Mouse (Mus musculus): ENCODE measurements around the gene Adm2. TPM values are rescaled to one million over a fixed set of nuclear protein-coding genes. Genes with fewer than 3 reads are reported as not detected.

Gene Adm2
- total and polyA plus RNA-seq, 2 experiments from 2014 or later: not detected

GRCm38 (mm10) chr15:89365141-89365551 is 42.6 kb downstream of the Adm2 start:
- Histone ChIP-seq H3K4me3 (ENCODE audit: low read depth, low read length) (no peak overlapping the region), H3K27ac (ENCODE audit: low read depth, low read length) (no peak overlapping the region), H3K4me2 (ENCODE audit: low read depth, low read length, poor library complexity, severe bottlenecking) (no peak overlapping the region), H3K9me3 (ENCODE audit: low read length) (no peaks in the 10 kb centered on the region), H3K36me3 (ENCODE audit: insufficient read depth, low read length) (peaks cover 85% of the 10 kb centered on the region), H3K9ac (replicated peaks; ENCODE audit: low read length, poor library complexity, severe bottlenecking) (no peak overlapping the region), H3K27me3 (ENCODE audit: insufficient read depth, low read length) (no peaks in the 10 kb centered on the region), H3K4me1 (ENCODE audit: insufficient read depth, low read length) (no peaks in the 10 kb centered on the region)
- 94% methylated on average over 4 of the region's 4 CpGs for WGBS
- no peak for DNase-seq (ENCODE audit: low spot score)
- TF ChIP-seq CTCF (IDR thresholded peaks at IDR 0.05): no peak
- 0 out of 2 replicates have a peak, but pooled peaks have one; percentile 16 for ATAC-seq (ENCODE audit: low FRiP score)

DNA sequence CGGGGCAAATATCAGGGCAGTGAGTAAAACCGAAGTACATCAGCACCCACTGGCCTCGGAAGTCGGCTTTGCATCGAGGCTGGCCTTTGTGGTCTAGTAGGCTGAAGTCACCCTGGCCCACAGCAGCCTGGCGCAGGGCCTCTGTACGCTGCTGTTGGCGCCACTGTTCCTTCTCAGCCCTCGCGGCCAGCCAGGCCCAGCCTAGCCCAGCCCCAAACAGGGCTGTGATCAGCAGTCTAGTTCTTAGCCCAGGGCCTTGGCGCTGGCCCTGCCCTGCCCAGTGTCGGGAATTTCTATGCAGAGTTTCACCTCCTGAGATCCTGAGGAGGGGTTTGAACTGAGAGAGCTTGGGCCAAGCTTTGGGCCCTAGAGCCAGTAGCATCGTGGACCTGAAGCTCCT is 49.5 kb downstream of the Adm2 start:
- H3K4me1 ChIP-seq (ENCODE audit: insufficient read depth, low read length): peaks cover 6% of the 10 kb centered on the region; the same call in 1 of the 2 replicates
- H3K4me3 ChIP-seq (ENCODE audit: low read depth, low read length): no peak overlapping the region
- no peak for DNase-seq (ENCODE audit: low spot score)
- H3K9ac ChIP-seq (replicated peaks; ENCODE audit: low read length, poor library complexity, severe bottlenecking): no peak overlapping the region
- no peaks in the 10 kb centered on the region for H3K9me3 ChIP-seq (ENCODE audit: low read length)
- WGBS: 90% methylated on average over 13 of the region's 13 CpGs
- H3K27me3 ChIP-seq (ENCODE audit: insufficient read depth, low read length): peaks cover 8% of the 10 kb centered on the region
- H3K27ac ChIP-seq (ENCODE audit: low read depth, low read length): no peak overlapping the region
- no peak overlapping the region for H3K4me2 ChIP-seq (ENCODE audit: low read depth, low read length, poor library complexity, severe bottlenecking)
- no peak for ATAC-seq (ENCODE audit: low FRiP score)
- TF ChIP-seq CTCF (IDR thresholded peaks at IDR 0.05): no peak
- H3K36me3 ChIP-seq (ENCODE audit: insufficient read depth, low read length): peaks cover 49% of the 10 kb centered on the region

DNA sequence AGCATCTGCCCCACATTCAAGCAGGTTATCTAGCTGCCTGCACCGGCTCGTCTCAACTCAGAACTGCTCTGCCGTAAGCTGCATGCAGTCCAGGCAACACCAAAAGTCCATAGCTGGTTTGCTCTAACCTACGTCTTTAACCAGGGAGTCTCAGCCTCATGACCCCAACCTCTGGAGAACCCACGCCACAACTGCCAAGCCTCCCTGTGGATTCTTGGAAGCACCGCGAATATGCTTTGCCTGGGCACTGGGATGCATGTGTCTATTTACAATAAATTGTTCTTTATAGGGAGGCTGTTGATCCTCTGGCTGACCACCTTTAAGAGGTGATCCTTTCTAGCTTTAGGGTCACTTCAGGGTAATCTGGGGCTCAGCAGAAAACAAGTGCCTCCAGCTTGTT is 50.0 kb downstream of the Adm2 start:
- Histone ChIP-seq H3K27me3 (ENCODE audit: insufficient read depth, low read length) (peaks cover 13% of the 10 kb centered on the region), H3K27ac (ENCODE audit: low read depth, low read length) (peak overlapping the region; percentile 88), H3K9ac (replicated peaks; ENCODE audit: low read length, poor library complexity, severe bottlenecking) (peak overlapping the region; percentile 78), H3K9me3 (ENCODE audit: low read length) (no peaks in the 10 kb centered on the region), H3K4me1 (ENCODE audit: insufficient read depth, low read length) (peaks cover 6% of the 10 kb centered on the region; the same call in 1 of the 2 replicates), H3K4me3 (ENCODE audit: low read depth, low read length) (peak overlapping the region; percentile 72; the same call in 1 of the 2 replicates), H3K36me3 (ENCODE audit: insufficient read depth, low read length) (peaks cover 44% of the 10 kb centered on the region), H3K4me2 (ENCODE audit: low read depth, low read length, poor library complexity, severe bottlenecking) (peak overlapping the region; percentile 84)
- DNase-seq (ENCODE audit: low spot score) (no peak), ATAC-seq (ENCODE audit: low FRiP score) (no peak)
- no peak for TF ChIP-seq CTCF (IDR thresholded peaks at IDR 0.05)
- WGBS: 82% methylated on average over 7 of the region's 7 CpGs

DNA sequence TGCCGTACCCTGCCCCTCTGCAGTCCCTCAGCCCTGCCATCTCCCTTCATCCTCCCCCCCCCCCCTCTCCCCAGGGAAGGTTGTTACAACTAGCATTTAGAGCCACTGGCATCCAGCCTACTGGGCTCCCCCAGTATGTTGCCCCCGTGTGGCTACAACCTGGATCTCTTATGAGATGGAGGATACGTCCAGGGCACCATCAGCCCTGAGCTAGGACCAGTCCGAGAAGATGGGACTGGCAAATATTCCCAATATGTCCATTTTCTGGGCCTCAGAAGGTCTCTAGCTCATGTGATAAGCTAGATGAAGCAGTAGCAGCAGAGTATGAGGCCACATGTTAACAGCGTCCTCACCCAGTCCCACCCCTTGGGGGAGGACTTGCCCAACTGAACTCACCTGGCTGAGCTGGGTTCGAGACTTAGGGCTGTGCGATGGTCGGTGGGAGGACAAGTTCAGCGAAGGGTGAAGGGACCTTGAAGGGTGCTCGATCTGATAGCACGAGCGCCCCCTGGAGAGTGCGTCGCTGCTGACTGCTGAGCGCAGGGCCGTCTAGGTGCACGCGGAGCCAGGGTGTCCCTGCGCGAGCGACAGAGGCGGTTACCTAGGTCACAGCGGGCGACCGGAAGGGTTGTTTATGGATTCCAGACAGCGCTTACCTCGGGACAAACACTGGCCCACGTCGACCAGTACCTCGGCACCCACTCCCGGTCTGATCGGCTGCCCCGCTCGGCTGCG is 50.7 kb downstream of the Adm2 start:
- peak overlapping the region; percentile 84 for H3K4me2 ChIP-seq (ENCODE audit: low read depth, low read length, poor library complexity, severe bottlenecking)
- peaks cover 19% of the 10 kb centered on the region for H3K27me3 ChIP-seq (ENCODE audit: insufficient read depth, low read length)
- peak overlapping the region; percentile 72 for H3K4me3 ChIP-seq (ENCODE audit: low read depth, low read length)
- H3K27ac ChIP-seq (ENCODE audit: low read depth, low read length): peak overlapping the region; percentile 88
- peak overlapping the region; percentile 78 for H3K9ac ChIP-seq (replicated peaks; ENCODE audit: low read length, poor library complexity, severe bottlenecking)
- 2% methylated on average over 35 of the region's 35 CpGs for WGBS
- H3K4me1 ChIP-seq (ENCODE audit: insufficient read depth, low read length): peaks cover 6% of the 10 kb centered on the region; the same call in 1 of the 2 replicates
- ATAC-seq (ENCODE audit: low FRiP score) (peak; percentile 80), DNase-seq (ENCODE audit: low spot score) (peak; percentile 77)
- no peaks in the 10 kb centered on the region for H3K9me3 ChIP-seq (ENCODE audit: low read length)
- H3K36me3 ChIP-seq (ENCODE audit: insufficient read depth, low read length): peaks cover 38% of the 10 kb centered on the region
- TF ChIP-seq CTCF (IDR thresholded peaks at IDR 0.05): peak; percentile 68

DNA sequence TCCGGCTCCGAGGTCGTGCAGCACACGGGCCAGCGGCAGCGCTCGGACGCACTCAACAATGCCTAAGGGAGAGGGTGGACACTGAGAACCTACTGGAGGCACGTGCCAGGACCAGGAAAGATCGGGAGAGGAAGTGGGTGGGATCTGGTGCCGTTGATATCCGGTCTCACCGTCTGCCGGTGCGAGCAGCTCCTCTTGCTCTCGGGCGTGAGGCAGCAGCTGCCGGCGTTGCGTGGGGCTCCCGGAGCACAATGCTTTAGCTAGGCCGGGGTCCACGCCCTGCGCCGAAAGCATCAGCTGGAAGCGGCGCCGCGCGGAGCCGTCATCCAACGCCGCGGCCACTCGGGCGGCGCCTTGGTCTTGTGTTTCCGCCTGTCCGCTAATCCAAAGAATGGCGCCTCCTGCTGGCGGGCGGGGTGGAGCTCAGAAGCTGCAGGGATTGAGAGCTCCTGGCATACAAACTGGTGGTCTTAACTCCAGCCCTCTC is 51.3 kb downstream of the Adm2 start, which contains the start of gene Sco2:
TSS of gene Sco2 (minus strand) at position 85 of the 487 bp plus-strand sequence.
- Histone ChIP-seq H3K9ac (replicated peaks; ENCODE audit: low read length, poor library complexity, severe bottlenecking) (peak within 1 kb of the TSS; percentile 78), H3K4me3 (ENCODE audit: low read depth, low read length) (peak within 1 kb of the TSS; percentile 72), H3K27ac (ENCODE audit: low read depth, low read length) (peak within 1 kb of the TSS; percentile 88), H3K27me3 (ENCODE audit: insufficient read depth, low read length) (peaks cover 26% of the 10 kb centered on the region), H3K4me2 (ENCODE audit: low read depth, low read length, poor library complexity, severe bottlenecking) (peak within 1 kb of the TSS; percentile 84), H3K4me1 (ENCODE audit: insufficient read depth, low read length) (peaks cover 11% of the 10 kb centered on the region), H3K36me3 (ENCODE audit: insufficient read depth, low read length) (peaks cover 31% of the 10 kb centered on the region), H3K9me3 (ENCODE audit: low read length) (no peaks in the 10 kb centered on the region)
- peak; percentile 85 for TF ChIP-seq CTCF (IDR thresholded peaks at IDR 0.05)
- ATAC-seq (ENCODE audit: low FRiP score): peak; percentile 83
- peak; percentile 93 for DNase-seq (ENCODE audit: low spot score)
- under 1% methylated on average over 42 of the region's 42 CpGs for WGBS

Small RNA genes lying within 50 kb of the gene (microRNA-seq; reads per million reads assigned to microRNA genes)
- 1.7 reads per million for gene Mir6959 (ENCODE audit: borderline number of aligned reads)

Other genes with a start within 250 kb of the Adm2 start
- gene Trabd, start 247.6 kb upstream of the Adm2 start, total RNA-seq (2014; rRNA removed): 32.9 and 48.6 TPM in 2 replicates
- 21.6 and 23.6 TPM in 2 replicates for gene Trabd, start 247.6 kb upstream of the Adm2 start, polyA plus RNA-seq (2015; fragmentation: Nextera tagmentation; extraction: Ambion mirVana)
- gene Selenoo, start 233.6 kb upstream of the Adm2 start, total RNA-seq (2014; rRNA removed): 42.3 and 50.0 TPM in 2 replicates
- 19.0 and 19.4 TPM in 2 replicates for gene Selenoo, start 233.6 kb upstream of the Adm2 start, polyA plus RNA-seq (2015; fragmentation: Nextera tagmentation; extraction: Ambion mirVana)
- 46.1 and 68.0 TPM in 2 replicates for gene Tubgcp6, start 199.6 kb upstream of the Adm2 start, total RNA-seq (2014; rRNA removed)
- 10.8 and 11.0 TPM in 2 replicates for gene Tubgcp6, start 199.6 kb upstream of the Adm2 start, polyA plus RNA-seq (2015; fragmentation: Nextera tagmentation; extraction: Ambion mirVana)
- gene Hdac10, start 194.0 kb upstream of the Adm2 start, total RNA-seq (2014; rRNA removed): 24.4 and 26.4 TPM in 2 replicates
- gene Hdac10, start 194.0 kb upstream of the Adm2 start, polyA plus RNA-seq (2015; fragmentation: Nextera tagmentation; extraction: Ambion mirVana): 24.5 and 25.6 TPM in 2 replicates
- gene Mapk12, start 182.0 kb upstream of the Adm2 start, total RNA-seq (2014; rRNA removed): 1.5 and 4.7 TPM in 2 replicates
- gene Mapk12, start 182.0 kb upstream of the Adm2 start, polyA plus RNA-seq (2015; fragmentation: Nextera tagmentation; extraction: Ambion mirVana): 2.0 and 3.2 TPM in 2 replicates
- 26.9 and 34.8 TPM in 2 replicates for gene Mapk11, start 173.1 kb upstream of the Adm2 start, total RNA-seq (2014; rRNA removed)
- gene Mapk11, start 173.1 kb upstream of the Adm2 start, polyA plus RNA-seq (2015; fragmentation: Nextera tagmentation; extraction: Ambion mirVana): 18.9 and 19.3 TPM in 2 replicates
- 153 and 199 TPM in 2 replicates for gene Plxnb2, start 141.9 kb upstream of the Adm2 start, total RNA-seq (2014; rRNA removed)
- 46.8 and 50.4 TPM in 2 replicates for gene Plxnb2, start 141.9 kb upstream of the Adm2 start, polyA plus RNA-seq (2015; fragmentation: Nextera tagmentation; extraction: Ambion mirVana)
- 98.8 and 115 TPM in 2 replicates for gene Dennd6b, start 126.2 kb upstream of the Adm2 start, total RNA-seq (2014; rRNA removed)
- 88.2 and 88.3 TPM in 2 replicates for gene Dennd6b, start 126.2 kb upstream of the Adm2 start, polyA plus RNA-seq (2015; fragmentation: Nextera tagmentation; extraction: Ambion mirVana)
- gene Ppp6r2, start 111.2 kb upstream of the Adm2 start, total RNA-seq (2014; rRNA removed): 225 and 315 TPM in 2 replicates
- gene Ppp6r2, start 111.2 kb upstream of the Adm2 start, polyA plus RNA-seq (2015; fragmentation: Nextera tagmentation; extraction: Ambion mirVana): 76.5 and 87.1 TPM in 2 replicates
- gene Sbf1, start 7.4 kb upstream of the Adm2 start, total RNA-seq (2014; rRNA removed): 268 and 287 TPM in 2 replicates
- gene Sbf1, start 7.4 kb upstream of the Adm2 start, polyA plus RNA-seq (2015; fragmentation: Nextera tagmentation; extraction: Ambion mirVana): 77.3 and 79.3 TPM in 2 replicates
- not detected in 2 replicates for gene Miox, start 11.7 kb downstream of the Adm2 start, total RNA-seq (2014; rRNA removed)
- not detected in 2 replicates for gene Miox, start 11.7 kb downstream of the Adm2 start, polyA plus RNA-seq (2015; fragmentation: Nextera tagmentation; extraction: Ambion mirVana)
- gene Lmf2, start 32.9 kb downstream of the Adm2 start, total RNA-seq (2014; rRNA removed): 20.2 and 25.6 TPM in 2 replicates
- gene Lmf2, start 32.9 kb downstream of the Adm2 start, polyA plus RNA-seq (2015; fragmentation: Nextera tagmentation; extraction: Ambion mirVana): 27.3 and 30.9 TPM in 2 replicates
- 87.1 and 88.8 TPM in 2 replicates for gene Ncaph2, start 33.0 kb downstream of the Adm2 start, total RNA-seq (2014; rRNA removed)
- gene Ncaph2, start 33.0 kb downstream of the Adm2 start, polyA plus RNA-seq (2015; fragmentation: Nextera tagmentation; extraction: Ambion mirVana): 88.0 and 96.9 TPM in 2 replicates
- gene Sco2, start 51.1 kb downstream of the Adm2 start, total RNA-seq (2014; rRNA removed): 24.9 and 36.1 TPM in 2 replicates
- gene Sco2, start 51.1 kb downstream of the Adm2 start, polyA plus RNA-seq (2015; fragmentation: Nextera tagmentation; extraction: Ambion mirVana): 23.1 and 26.5 TPM in 2 replicates
- gene Tymp, start 54.3 kb downstream of the Adm2 start, total RNA-seq (2014; rRNA removed): 4.6 and 7.0 TPM in 2 replicates
- 3.1 and 3.6 TPM in 2 replicates for gene Tymp, start 54.3 kb downstream of the Adm2 start, polyA plus RNA-seq (2015; fragmentation: Nextera tagmentation; extraction: Ambion mirVana)
- 2.2 and 10.7 TPM in 2 replicates for gene Odf3b, start 56.6 kb downstream of the Adm2 start, total RNA-seq (2014; rRNA removed)
- 6.7 and 8.6 TPM in 2 replicates for gene Odf3b, start 56.6 kb downstream of the Adm2 start, polyA plus RNA-seq (2015; fragmentation: Nextera tagmentation; extraction: Ambion mirVana)
- 0.14 and 0.22 TPM in 2 replicates for gene Klhdc7b, start 62.2 kb downstream of the Adm2 start, total RNA-seq (2014; rRNA removed)
- gene Klhdc7b, start 62.2 kb downstream of the Adm2 start, polyA plus RNA-seq (2015; fragmentation: Nextera tagmentation; extraction: Ambion mirVana): not detected in 2 replicates
- gene Syce3, start 87.8 kb downstream of the Adm2 start, total RNA-seq (2014; rRNA removed): not detected in 2 replicates
- gene Syce3, start 87.8 kb downstream of the Adm2 start, polyA plus RNA-seq (2015; fragmentation: Nextera tagmentation; extraction: Ambion mirVana): not detected in 2 replicates
- gene Cpt1b, start 103.1 kb downstream of the Adm2 start, total RNA-seq (2014; rRNA removed): 2.4 and 4.7 TPM in 2 replicates
- gene Cpt1b, start 103.1 kb downstream of the Adm2 start, polyA plus RNA-seq (2015; fragmentation: Nextera tagmentation; extraction: Ambion mirVana): 1.7 and 2.2 TPM in 2 replicates
- gene C730034F03Rik, start 106.9 kb downstream of the Adm2 start, total RNA-seq (2014; rRNA removed): 0.66 and 1.2 TPM in 2 replicates
- 2.1 and 3.9 TPM in 2 replicates for gene C730034F03Rik, start 106.9 kb downstream of the Adm2 start, polyA plus RNA-seq (2015; fragmentation: Nextera tagmentation; extraction: Ambion mirVana)
- gene Gm44502, start 107.0 kb downstream of the Adm2 start, total RNA-seq (2014; rRNA removed): 0.85 and 0.93 TPM in 2 replicates
- gene Gm44502, start 107.0 kb downstream of the Adm2 start, polyA plus RNA-seq (2015; fragmentation: Nextera tagmentation; extraction: Ambion mirVana): not detected in 2 replicates
- 65.3 and 66.2 TPM in 2 replicates for gene Chkb, start 107.2 kb downstream of the Adm2 start, total RNA-seq (2014; rRNA removed)
- 101 and 103 TPM in 2 replicates for gene Chkb, start 107.2 kb downstream of the Adm2 start, polyA plus RNA-seq (2015; fragmentation: Nextera tagmentation; extraction: Ambion mirVana)
- 100 and 110 TPM in 2 replicates for gene Mapk8ip2, start 131.2 kb downstream of the Adm2 start, total RNA-seq (2014; rRNA removed)
- gene Mapk8ip2, start 131.2 kb downstream of the Adm2 start, polyA plus RNA-seq (2015; fragmentation: Nextera tagmentation; extraction: Ambion mirVana): 68.0 and 68.8 TPM in 2 replicates
- 31.0 and 34.0 TPM in 2 replicates for gene Arsa, start 154.7 kb downstream of the Adm2 start, total RNA-seq (2014; rRNA removed)
- gene Arsa, start 154.7 kb downstream of the Adm2 start, polyA plus RNA-seq (2015; fragmentation: Nextera tagmentation; extraction: Ambion mirVana): 32.4 and 37.1 TPM in 2 replicates
- gene Shank3, start 176.9 kb downstream of the Adm2 start, total RNA-seq (2014; rRNA removed): 61.5 and 63.2 TPM in 2 replicates
- 8.1 and 12.6 TPM in 2 replicates for gene Shank3, start 176.9 kb downstream of the Adm2 start, polyA plus RNA-seq (2015; fragmentation: Nextera tagmentation; extraction: Ambion mirVana)
- gene Acr, start 245.6 kb downstream of the Adm2 start, total RNA-seq (2014; rRNA removed): 1.7 and 3.5 TPM in 2 replicates
- gene Acr, start 245.6 kb downstream of the Adm2 start, polyA plus RNA-seq (2015; fragmentation: Nextera tagmentation; extraction: Ambion mirVana): 2.0 and 3.1 TPM in 2 replicates

Measured in midbrain, postnatal 0 days (tissue).